Mouse (Mus musculus): ENCODE results near the gene Bag2. TPM values are rescaled to one million over a fixed set of nuclear protein-coding genes. Genes with fewer than 3 reads are reported as not detected.
"Not testable (repeated sequence)": the region's sequence is repeated elsewhere in the genome, so short reads cannot be mapped to it uniquely, and the experiment has no call there.

The Bag2 gene
- polyA plus RNA-seq, 1 experiment from 2014 or later = 87.7 TPM

DNA sequence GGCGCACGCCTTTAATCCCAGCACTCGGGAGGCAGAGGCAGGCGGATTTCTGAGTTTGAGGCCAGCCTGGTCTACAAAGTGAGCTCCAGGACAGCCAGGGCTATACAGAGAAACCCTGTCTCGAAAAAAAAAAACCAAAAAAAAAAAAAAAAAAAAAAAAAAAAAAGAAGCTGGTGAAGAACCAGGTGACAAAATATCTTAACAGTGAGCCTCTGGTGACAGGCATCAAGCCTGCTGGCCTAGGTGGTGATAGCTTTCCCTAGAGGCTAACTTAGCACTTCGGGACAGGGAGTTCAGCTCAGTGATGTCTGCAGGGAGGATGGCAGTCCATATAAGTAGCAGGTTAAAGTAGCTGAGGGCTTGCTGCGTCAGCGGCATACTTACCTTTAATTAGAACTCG lies 12.8 kb downstream of the Bag2 start:
- H3K36me3 ChIP-seq = peaks cover 70% of the 10 kb centered on the region
- not testable (repeated sequence) for H3K27ac ChIP-seq; H3K9ac ChIP-seq; H3K27me3 ChIP-seq (replicated peaks); H3K4me3 ChIP-seq; H3K4me2 ChIP-seq; H3K4me1 ChIP-seq; H3K9me3 ChIP-seq (replicated peaks); ATAC-seq
- WGBS (ENCODE audit: insufficient replicate concordance) = 92% methylated on average over 8 of the region's 9 CpGs

DNA sequence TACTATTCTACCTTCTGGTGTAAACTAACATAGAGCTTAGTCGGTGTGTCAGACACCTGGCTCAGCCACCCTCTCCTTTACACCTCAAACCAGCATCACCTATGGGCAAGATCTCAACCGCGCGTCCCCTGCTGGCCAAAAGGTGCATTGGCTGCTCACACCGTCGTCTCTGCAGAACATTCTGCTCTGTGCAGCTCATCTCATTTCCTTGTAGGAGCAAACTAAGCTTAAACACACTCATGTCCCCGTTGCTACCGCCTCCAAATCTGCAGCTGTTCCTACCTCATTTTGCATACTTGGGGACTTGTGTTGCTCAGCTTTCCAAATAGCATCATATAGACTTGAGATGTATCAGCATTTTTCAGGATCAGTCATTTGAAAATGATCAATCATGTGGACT lies 14.7 kb downstream of the Bag2 start:
- H3K9me3 ChIP-seq (replicated peaks) = no peaks in the 10 kb centered on the region
- no peak overlapping the region for H3K4me2 ChIP-seq
- no peak overlapping the region for H3K27ac ChIP-seq
- H3K9ac ChIP-seq = no peak overlapping the region
- H3K4me3 ChIP-seq = no peak overlapping the region
- WGBS (ENCODE audit: insufficient replicate concordance) = 17% methylated on average over 8 of the region's 8 CpGs
- no peaks in the 10 kb centered on the region for H3K4me1 ChIP-seq
- peaks cover 68% of the 10 kb centered on the region for H3K36me3 ChIP-seq
- H3K27me3 ChIP-seq (replicated peaks) = no peaks in the 10 kb centered on the region
- ATAC-seq = no peak

DNA sequence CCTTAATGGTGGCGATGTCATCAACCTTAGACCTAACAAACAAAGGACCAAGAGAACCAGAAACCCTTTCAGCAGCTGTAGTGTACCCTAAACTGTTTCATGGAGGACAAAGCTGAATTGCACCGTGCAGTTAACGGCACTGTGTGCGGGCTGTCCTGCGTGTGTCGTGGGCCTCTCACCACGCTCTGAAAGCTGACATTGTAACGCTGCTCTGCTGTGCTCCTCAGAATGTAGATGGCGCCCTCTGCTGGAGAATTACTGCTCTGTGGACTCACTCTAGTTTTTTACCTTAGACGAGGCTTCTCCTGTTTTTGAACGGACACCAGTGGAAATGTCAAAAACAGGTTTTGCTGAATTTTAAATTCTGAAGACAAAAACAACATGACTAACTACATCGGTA lies 18.3 kb downstream of the Bag2 start:
- Histone ChIP-seq H3K9ac (no peak overlapping the region), H3K4me1 (no peaks in the 10 kb centered on the region), H3K4me3 (no peak overlapping the region), H3K27ac (no peak overlapping the region), H3K36me3 (peaks cover 66% of the 10 kb centered on the region), H3K27me3 (replicated peaks) (no peaks in the 10 kb centered on the region), H3K4me2 (no peak overlapping the region), H3K9me3 (replicated peaks) (no peaks in the 10 kb centered on the region)
- ATAC-seq = peak; percentile 62; the same call in 1 of the 2 replicates
- whole genome bisulfite sequencing (ENCODE audit: insufficient replicate concordance) = 40% methylated on average over 12 of the region's 12 CpGs

DNA sequence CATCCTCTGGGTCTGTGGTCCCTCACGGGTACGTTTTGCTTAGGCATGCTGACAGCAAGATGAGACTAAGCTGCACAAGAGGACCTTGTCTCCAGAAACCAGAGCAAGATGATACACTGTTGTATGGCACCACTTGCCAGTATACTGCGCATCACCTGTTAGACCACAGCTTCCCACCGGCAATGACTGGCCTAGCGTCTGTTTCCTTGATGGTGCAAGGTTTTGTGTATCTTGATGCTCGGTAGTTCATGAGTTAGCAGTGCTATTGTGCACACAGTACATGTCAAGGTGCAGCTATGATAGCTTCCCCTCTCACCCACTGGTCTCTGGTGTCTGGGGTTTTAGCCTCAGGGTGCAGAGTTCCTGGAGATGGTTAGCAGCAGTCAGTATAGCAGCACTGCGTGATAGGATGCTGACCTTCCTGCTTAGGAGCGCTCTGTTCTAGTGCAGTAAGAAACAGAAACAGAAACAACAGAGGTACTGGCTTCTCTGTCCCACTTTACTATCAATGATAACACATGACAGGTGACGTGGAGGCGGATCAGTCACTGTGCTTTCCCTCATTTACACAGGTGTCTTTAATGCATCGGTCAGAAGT lies 18.8 kb downstream of the Bag2 start:
- Histone ChIP-seq H3K9ac (no peak overlapping the region), H3K4me2 (no peak overlapping the region), H3K4me3 (no peak overlapping the region), H3K9me3 (replicated peaks) (no peaks in the 10 kb centered on the region), H3K36me3 (peaks cover 67% of the 10 kb centered on the region), H3K27me3 (replicated peaks) (no peaks in the 10 kb centered on the region), H3K27ac (no peak overlapping the region), H3K4me1 (no peaks in the 10 kb centered on the region)
- 81% methylated on average over 11 of the region's 11 CpGs for WGBS (ENCODE audit: insufficient replicate concordance)
- no peak for ATAC-seq

DNA sequence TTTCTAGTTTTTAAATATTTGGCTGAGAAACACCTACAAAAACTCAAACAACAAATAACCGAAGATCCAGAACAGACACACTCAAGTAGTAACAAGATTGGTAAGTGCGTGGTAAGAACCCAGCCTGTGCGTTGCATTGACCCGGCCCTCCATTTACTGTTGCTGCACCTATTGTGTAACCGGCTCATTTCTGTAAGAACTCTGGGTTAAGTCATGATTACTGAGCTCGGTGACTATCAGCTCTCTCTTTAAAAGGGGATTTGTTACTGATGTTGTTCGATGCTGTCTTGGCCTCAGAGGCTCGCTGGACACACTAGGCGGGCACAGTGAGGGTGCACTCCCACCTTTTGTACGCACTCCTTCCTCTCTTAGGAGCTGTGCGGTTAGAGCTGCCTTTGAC lies 19.3 kb downstream of the Bag2 start:
- Histone ChIP-seq H3K9ac (no peak overlapping the region), H3K9me3 (replicated peaks) (no peaks in the 10 kb centered on the region), H3K36me3 (peaks cover 68% of the 10 kb centered on the region), H3K4me2 (no peak overlapping the region), H3K4me3 (no peak overlapping the region), H3K27ac (no peak overlapping the region), H3K27me3 (replicated peaks) (no peaks in the 10 kb centered on the region), H3K4me1 (no peaks in the 10 kb centered on the region)
- 88% methylated on average over 11 of the region's 11 CpGs for WGBS (ENCODE audit: insufficient replicate concordance)
- ATAC-seq = no peak

DNA sequence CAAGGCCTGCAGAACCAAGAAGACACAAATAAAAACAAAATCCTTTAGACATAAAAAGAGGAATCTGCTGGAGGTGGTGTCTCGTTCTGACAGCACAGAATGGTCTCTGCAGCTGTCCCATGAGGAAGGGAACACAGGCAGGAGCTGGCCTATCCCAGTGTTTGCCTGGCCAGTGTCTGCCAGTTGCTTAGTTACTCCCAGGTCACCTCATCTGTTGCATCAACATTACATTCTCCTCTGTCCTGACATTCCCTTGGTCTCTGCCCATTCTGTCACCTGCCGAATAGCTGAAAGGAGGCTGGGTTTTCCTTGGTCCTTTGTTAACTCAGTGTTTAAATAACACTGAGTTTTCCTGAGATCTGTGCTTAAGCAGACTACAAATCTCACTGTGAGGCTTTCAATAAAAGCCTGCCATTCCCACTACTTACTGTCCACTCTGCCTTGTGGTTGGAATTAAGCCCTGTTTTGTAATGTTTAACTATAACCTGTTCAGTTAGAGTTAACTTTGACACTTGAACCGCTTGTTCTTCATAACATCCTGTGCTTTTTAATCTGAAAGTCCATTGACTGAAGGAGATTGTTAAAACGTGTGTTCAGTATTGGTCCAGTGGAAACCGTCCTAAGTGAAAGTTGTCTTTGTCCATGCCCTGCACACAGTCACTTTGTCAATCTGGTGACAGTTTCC lies 23.5 kb downstream of the Bag2 start:
- Histone ChIP-seq H3K4me1 (no peaks in the 10 kb centered on the region), H3K4me2 (no peak overlapping the region), H3K36me3 (peaks cover 78% of the 10 kb centered on the region), H3K27me3 (replicated peaks) (no peaks in the 10 kb centered on the region), H3K9me3 (replicated peaks) (no peaks in the 10 kb centered on the region), H3K27ac (no peak overlapping the region), H3K9ac (no peak overlapping the region), H3K4me3 (no peak overlapping the region)
- no peak for ATAC-seq
- 66% methylated on average over 5 of the region's 5 CpGs for WGBS (ENCODE audit: insufficient replicate concordance)

DNA sequence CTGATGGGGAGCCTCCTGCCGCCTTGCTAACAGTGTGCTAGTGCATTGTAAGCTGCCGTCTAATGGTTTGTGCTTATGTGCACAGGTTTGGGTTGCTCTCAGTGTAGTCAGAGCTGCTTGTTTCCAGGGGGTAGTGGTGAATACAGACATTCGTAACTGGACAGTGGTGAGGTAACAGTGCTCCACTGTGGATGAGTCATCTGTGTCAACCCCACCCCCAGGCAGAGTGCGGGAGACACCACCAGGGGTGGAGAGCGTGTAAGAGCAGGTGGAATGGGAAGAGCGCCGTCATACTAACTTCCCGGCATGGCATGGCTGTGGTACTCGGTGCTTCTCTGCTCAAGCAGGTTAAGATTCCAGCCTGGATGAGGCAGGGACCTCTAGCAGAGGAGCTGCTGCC lies 24.6 kb downstream of the Bag2 start:
- Histone ChIP-seq H3K4me1 (no peaks in the 10 kb centered on the region), H3K36me3 (peaks cover 74% of the 10 kb centered on the region), H3K4me3 (no peak overlapping the region), H3K27ac (no peak overlapping the region), H3K27me3 (replicated peaks) (no peaks in the 10 kb centered on the region), H3K4me2 (no peak overlapping the region), H3K9ac (no peak overlapping the region), H3K9me3 (replicated peaks) (no peaks in the 10 kb centered on the region)
- no peak; the same call in 1 of the 2 replicates for ATAC-seq
- WGBS (ENCODE audit: insufficient replicate concordance) = 88% methylated on average over 9 of the region's 9 CpGs

DNA sequence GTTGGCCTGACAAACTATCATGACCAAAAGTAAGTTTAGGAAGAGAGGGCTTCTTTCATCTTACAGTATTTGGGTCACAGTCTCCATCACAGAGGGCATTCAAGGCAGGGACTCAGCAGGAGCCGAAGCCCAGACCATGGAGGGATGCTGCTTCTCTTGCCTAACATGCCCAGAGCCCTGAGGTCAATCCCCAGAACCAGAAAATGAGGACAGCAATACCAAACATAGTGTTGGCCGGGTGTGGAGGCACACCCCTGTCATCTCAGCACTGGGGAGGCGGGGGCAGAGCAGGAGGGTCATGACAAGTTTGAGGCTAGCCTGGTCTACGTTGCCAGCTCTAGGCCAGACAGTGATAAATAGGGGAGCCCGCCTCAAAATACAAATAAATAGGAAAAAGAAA lies 32.5 kb downstream of the Bag2 start:
- 83% methylated on average over 5 of the region's 5 CpGs for WGBS (ENCODE audit: insufficient replicate concordance)
- Histone ChIP-seq H3K27me3 (replicated peaks) (no peaks in the 10 kb centered on the region), H3K9ac (no peak overlapping the region), H3K9me3 (replicated peaks) (no peaks in the 10 kb centered on the region), H3K4me2 (no peak overlapping the region), H3K36me3 (peaks cover 69% of the 10 kb centered on the region), H3K4me1 (peaks cover 12% of the 10 kb centered on the region), H3K4me3 (no peak overlapping the region), H3K27ac (no peak overlapping the region)
- no peak for ATAC-seq

DNA sequence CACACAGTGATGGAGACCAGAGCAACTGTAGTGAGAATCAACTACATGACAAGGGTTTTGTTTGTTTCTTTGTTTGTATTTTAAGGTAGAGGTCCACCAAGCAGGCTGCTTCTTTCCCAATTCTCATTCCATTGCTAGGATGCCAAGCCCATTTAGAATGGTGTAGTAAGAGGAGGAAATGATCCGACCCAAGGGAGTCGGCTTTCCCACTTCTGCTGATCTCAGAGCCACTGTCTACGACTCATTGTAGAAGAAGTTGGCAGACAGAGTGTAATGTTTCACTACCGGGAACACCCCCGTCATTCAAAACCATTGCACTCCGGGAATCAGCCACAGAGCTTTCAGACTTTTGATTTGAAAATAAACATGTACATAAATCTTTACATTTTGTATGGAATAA lies 33.1 kb downstream of the Bag2 start:
- peaks cover 64% of the 10 kb centered on the region for H3K36me3 ChIP-seq
- H3K4me1 ChIP-seq = peaks cover 14% of the 10 kb centered on the region
- H3K9me3 ChIP-seq (replicated peaks) = no peaks in the 10 kb centered on the region
- WGBS (ENCODE audit: insufficient replicate concordance) = 85% methylated on average over 6 of the region's 6 CpGs
- H3K27me3 ChIP-seq (replicated peaks) = no peaks in the 10 kb centered on the region
- H3K4me2 ChIP-seq = no peak overlapping the region
- ATAC-seq = no peak
- H3K9ac ChIP-seq = no peak overlapping the region
- no peak overlapping the region for H3K4me3 ChIP-seq
- H3K27ac ChIP-seq = no peak overlapping the region

DNA sequence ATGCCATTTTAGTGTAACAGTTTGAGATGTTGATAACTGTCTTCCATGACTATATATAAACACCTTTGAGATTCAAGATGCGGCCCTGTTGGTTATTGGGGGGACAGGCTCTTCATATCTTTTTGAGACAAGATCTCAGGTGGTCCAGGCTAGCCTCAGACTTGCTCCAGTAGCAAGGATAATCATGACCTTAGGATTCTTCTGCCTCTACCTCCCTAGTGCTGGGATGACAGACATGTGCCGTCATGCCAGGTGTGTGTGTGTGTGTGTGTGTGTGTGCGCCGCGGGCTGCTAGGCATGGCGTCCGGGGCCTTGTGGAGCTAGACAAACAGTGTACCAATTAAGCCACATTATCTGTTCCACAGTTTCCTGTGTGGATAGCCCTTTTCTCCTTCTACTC lies 36.6 kb downstream of the Bag2 start:
- no peaks in the 10 kb centered on the region for H3K9me3 ChIP-seq (replicated peaks)
- WGBS (ENCODE audit: insufficient replicate concordance) = 79% methylated on average over 7 of the region's 7 CpGs
- H3K36me3 ChIP-seq = peaks cover 39% of the 10 kb centered on the region
- no peak overlapping the region for H3K27ac ChIP-seq
- H3K4me3 ChIP-seq = peak overlapping the region; percentile 75
- peak overlapping the region; percentile 94 for H3K4me2 ChIP-seq
- H3K4me1 ChIP-seq = peaks cover 16% of the 10 kb centered on the region
- no peak for ATAC-seq
- H3K9ac ChIP-seq = peak overlapping the region; percentile 86; the same call in 1 of the 2 replicates
- no peaks in the 10 kb centered on the region; the same call in 1 of the 2 replicates for H3K27me3 ChIP-seq (replicated peaks)

DNA sequence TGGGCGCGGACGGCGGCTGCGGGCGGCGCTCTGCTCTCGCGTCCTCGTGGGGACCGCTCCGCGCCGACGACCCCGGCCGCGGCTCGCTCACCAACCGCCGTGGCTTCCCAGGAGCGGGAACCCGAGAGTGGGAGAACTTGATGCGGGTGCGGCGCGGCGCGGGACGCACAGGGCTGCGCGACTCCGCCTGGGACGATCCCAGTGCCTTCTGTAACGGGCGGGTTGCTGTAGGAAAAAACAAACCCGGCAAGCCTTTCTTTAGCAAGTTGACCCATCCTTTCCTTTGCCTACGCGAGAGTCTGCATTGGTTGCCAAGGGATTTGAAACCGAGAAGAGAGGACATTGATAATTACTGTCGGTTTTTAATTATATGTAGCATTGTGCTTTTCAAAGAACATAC lies 37.4 kb downstream of the Bag2 start:
- H3K27ac ChIP-seq = peak overlapping the region; percentile 83
- peaks cover 31% of the 10 kb centered on the region for H3K36me3 ChIP-seq
- WGBS (ENCODE audit: insufficient replicate concordance) = under 1% methylated on average over 37 of the region's 41 CpGs
- H3K9ac ChIP-seq = peak overlapping the region; percentile 86
- no peaks in the 10 kb centered on the region for H3K9me3 ChIP-seq (replicated peaks)
- H3K27me3 ChIP-seq (replicated peaks) = peaks cover under 1% of the 10 kb centered on the region; the same call in 1 of the 2 replicates
- peak overlapping the region; percentile 75 for H3K4me3 ChIP-seq
- H3K4me2 ChIP-seq = peak overlapping the region; percentile 94
- peaks cover 16% of the 10 kb centered on the region for H3K4me1 ChIP-seq
- ATAC-seq = peak; percentile 51

DNA sequence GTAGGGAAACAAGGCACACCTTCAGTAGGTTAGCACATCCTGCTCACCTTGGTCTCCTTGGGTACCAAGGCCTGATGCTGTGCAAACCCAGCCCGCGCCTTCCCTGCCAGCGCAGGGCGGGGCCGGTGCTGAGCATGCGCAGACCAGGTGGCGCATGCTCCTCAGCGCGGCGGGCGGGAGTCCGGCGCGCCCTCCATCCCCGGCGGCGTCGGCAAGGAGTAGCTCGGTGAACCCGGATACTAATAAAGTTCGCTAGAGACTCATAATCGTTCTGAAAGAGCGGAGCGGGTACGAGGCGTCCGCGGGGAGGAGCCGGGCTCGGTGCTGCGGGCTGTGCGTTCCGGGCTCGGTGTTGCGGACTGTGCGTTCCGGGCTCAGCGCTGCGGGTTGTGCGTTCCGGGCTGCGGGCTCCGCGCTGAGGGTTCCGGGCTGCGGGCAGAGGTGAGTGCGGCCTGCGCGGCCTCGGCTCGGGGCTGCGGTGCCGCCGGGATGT lies 37.8 kb downstream of the Bag2 start, which contains the start of gene Rab23:
TSS of gene Rab23 (plus strand) at position 155 of the 493 bp plus-strand sequence.
- H3K9ac ChIP-seq = peak within 1 kb of the TSS; percentile 86
- under 1% methylated on average over 54 of the region's 54 CpGs for WGBS (ENCODE audit: insufficient replicate concordance)
- H3K36me3 ChIP-seq = peaks cover 27% of the 10 kb centered on the region
- ATAC-seq = peak; percentile 95
- peaks cover 16% of the 10 kb centered on the region for H3K4me1 ChIP-seq
- peak within 1 kb of the TSS; percentile 75 for H3K4me3 ChIP-seq
- H3K27ac ChIP-seq = peak within 1 kb of the TSS; percentile 83
- peak within 1 kb of the TSS; percentile 94 for H3K4me2 ChIP-seq
- H3K27me3 ChIP-seq (replicated peaks) = peaks cover 5% of the 10 kb centered on the region
- H3K9me3 ChIP-seq (replicated peaks) = no peaks in the 10 kb centered on the region

Data from liver, embryonic 12.5 days (tissue).